ENCODE assay signal across 27 mouse cellular contexts in the genomic region with DNA sequence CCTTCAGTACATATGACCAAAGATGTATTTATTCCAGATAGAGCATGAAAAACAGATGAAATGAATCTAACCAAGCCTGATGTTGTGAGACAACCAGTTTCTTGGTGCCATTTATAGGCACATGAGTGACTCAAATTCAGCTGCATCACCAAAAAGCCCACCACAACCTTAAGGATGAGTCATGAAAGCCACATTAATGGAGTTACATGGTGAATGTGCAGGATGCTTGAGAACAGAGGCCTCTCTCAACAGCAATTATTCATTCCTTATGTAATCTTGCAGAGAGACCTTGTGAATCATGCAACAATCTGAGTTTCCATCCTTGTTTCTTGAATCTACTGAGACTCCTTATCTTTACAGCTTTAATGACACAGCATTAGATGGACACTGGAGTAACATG.
"Had no signal": no experiment of that assay in that cellular context is flagged by ENCODE, and none has a peak within 500 bp of the region (broad histone marks: within the 10 kb centered on the region; RNA-seq: fewer than 3 reads in every experiment).

No protein-coding gene starts in this region.

- H3K9ac ChIP-seq: heart, embryonic 13.5 days; heart, embryonic 15.5 days; hindbrain, embryonic 13.5 days; hindbrain, embryonic 15.5 days; kidney, embryonic 15.5 days; limb, embryonic 12.5 days; liver, embryonic 13.5 days had no signal

- DNase-seq: gastrocnemius, postnatal 14 days; gastrocnemius, postnatal 36 days; heart, adult 11 months; heart, adult 2 months; heart, postnatal 14 days; heart, postnatal 36 days; kidney, adult 11 months; kidney, adult 2 months; kidney, adult 9 months; kidney, postnatal 14 days; kidney, postnatal 36 days; layer of hippocampus, adult 9-11 months; liver; liver, embryonic 13.5 days had no signal

- ATAC-seq: hindbrain, postnatal 0 days; intestine, embryonic 16.5 days had no signal

- H3K27ac ChIP-seq: heart, adult 2 months; heart, embryonic 13.5 days; heart, embryonic 15.5 days; hindbrain, embryonic 13.5 days; hindbrain, embryonic 15.5 days; hindbrain, postnatal 0 days; kidney, embryonic 15.5 days; kidney, postnatal 0 days; left cerebral cortex, adult 2 months; limb, embryonic 10.5 days; limb, embryonic 12.5 days; liver, embryonic 13.5 days had no signal

- H3K4me1 ChIP-seq: heart, embryonic 13.5 days; heart, embryonic 15.5 days; hindbrain, embryonic 13.5 days; hindbrain, embryonic 15.5 days; kidney, embryonic 15.5 days; limb, embryonic 10.5 days; limb, embryonic 12.5 days; liver, embryonic 13.5 days had no signal

- H3K4me2 ChIP-seq: heart, embryonic 11.5 days; heart, embryonic 13.5 days; heart, embryonic 15.5 days; hindbrain, embryonic 13.5 days; hindbrain, embryonic 15.5 days; kidney, embryonic 15.5 days; limb, embryonic 12.5 days; liver, embryonic 11.5 days; liver, embryonic 13.5 days had no signal

- H3K36me3 ChIP-seq: heart, embryonic 13.5 days; heart, embryonic 15.5 days; hindbrain, embryonic 13.5 days; hindbrain, embryonic 15.5 days; kidney, embryonic 15.5 days; limb, embryonic 10.5 days; limb, embryonic 12.5 days; liver, embryonic 13.5 days had no signal

- H3K4me3 ChIP-seq: heart, adult 2 months; heart, embryonic 13.5 days; heart, embryonic 15.5 days; hindbrain, embryonic 13.5 days; hindbrain, embryonic 15.5 days; kidney, embryonic 15.5 days; left cerebral cortex, adult 2 months; limb, embryonic 10.5 days; limb, embryonic 12.5 days; liver, embryonic 13.5 days had no signal

- H3K9me3 ChIP-seq: heart, embryonic 13.5 days; heart, embryonic 15.5 days; hindbrain, embryonic 13.5 days; hindbrain, embryonic 15.5 days; kidney, embryonic 15.5 days; limb, embryonic 10.5 days; limb, embryonic 12.5 days; liver, embryonic 13.5 days had no signal

- H3K27me3 ChIP-seq: heart, embryonic 13.5 days; heart, embryonic 15.5 days; hindbrain, embryonic 13.5 days; hindbrain, embryonic 15.5 days; kidney, embryonic 15.5 days; limb, embryonic 12.5 days; liver, embryonic 13.5 days had no signal
